Comparison of ENCODE assay signal across 11 mouse cellular contexts in genomic region chr2:73680425-73681027, GRCm38 (mm10).
DNase-seq lines count a peak whose midpoint lies in the region; ATAC-seq and TF ChIP-seq lines count a peak whose summit lies in the region.
"Had no signal": no experiment of that assay in that cellular context is flagged by ENCODE, and none has a peak within 500 bp of the region (broad histone marks: within the 10 kb centered on the region; RNA-seq: fewer than 3 reads in every experiment).

No protein-coding gene starts in this region.

- H3K4me1 ChIP-seq in kidney, embryonic 14.5 days (ENCODE audit: control insufficient read depth, insufficient read depth, low read length): no peaks in the 10 kb centered on the region
- H3K4me1 ChIP-seq: neural tube, embryonic 12.5 days had no signal

- no peak for TF ChIP-seq CTCF in gastrocnemius, adult 2 months (IDR thresholded peaks at IDR 0.05)

- H3K27ac ChIP-seq in gastrocnemius, adult 2 months: peak overlapping the region; percentile 31; the same call in 1 of the 2 replicates
- H3K27ac ChIP-seq in kidney, embryonic 14.5 days (ENCODE audit: low read depth, low read length): no peak overlapping the region
- H3K27ac ChIP-seq: heart, adult 2 months; neural tube, embryonic 12.5 days had no signal

- no peak overlapping the region for H3K4me3 ChIP-seq in gastrocnemius, adult 2 months
- H3K4me3 ChIP-seq in kidney, embryonic 14.5 days (ENCODE audit: low read length): no peak overlapping the region
- H3K4me3 ChIP-seq: heart, adult 2 months; neural tube, embryonic 12.5 days had no signal

- H3K36me3 ChIP-seq in kidney, embryonic 14.5 days (ENCODE audit: control insufficient read depth, insufficient read depth, low read length): no peaks in the 10 kb centered on the region
- H3K36me3 ChIP-seq: neural tube, embryonic 12.5 days had no signal

- H3K9ac ChIP-seq in kidney, embryonic 14.5 days (ENCODE audit: low read depth, low read length): no peak overlapping the region
- H3K9ac ChIP-seq: neural tube, embryonic 12.5 days had no signal

- no peak overlapping the region for H3K4me2 ChIP-seq in kidney, embryonic 14.5 days (replicated peaks; ENCODE audit: low read depth, low read length)
- H3K4me2 ChIP-seq: neural tube, embryonic 12.5 days had no signal

- WGBS in kidney, embryonic 14.5 days: 86% methylated on average over 1 of the region's 1 CpGs

- intact Hi-C loops in gastrocnemius, adult 2 months (cut with DNase I): no loop called here
- intact Hi-C loops in gastrocnemius, postnatal 14 days (cut with DNase I; ENCODE audit: low total_unique reads): no loop called here

- no peaks in the 10 kb centered on the region for H3K9me3 ChIP-seq in kidney, embryonic 14.5 days (ENCODE audit: control insufficient read depth, low read length)
- H3K9me3 ChIP-seq: neural tube, embryonic 12.5 days had no signal

- H3K27me3 ChIP-seq in kidney, embryonic 14.5 days (ENCODE audit: control insufficient read depth, insufficient read depth, low read length): no peaks in the 10 kb centered on the region
- H3K27me3 ChIP-seq: neural tube, embryonic 12.5 days had no signal

- ATAC-seq in kidney, embryonic 14.5 days (ENCODE audit: low FRiP score, low TSS enrichment): no peak
- ATAC-seq: activated CD4-positive, CD25-positive, alpha-beta regulatory T cell, adult 4 months had no signal

- DNase-seq in gastrocnemius, adult 2 months: peak; percentile 74
- no peak for DNase-seq in gastrocnemius, postnatal 4 days (ENCODE audit: low spot score in 2 of 2)
- DNase-seq in right cerebral cortex, postnatal 4 days: peak; percentile 22
- DNase-seq in right cerebral cortex, postnatal 14 days: no peak
- DNase-seq in gastrocnemius, postnatal 14 days: peak; percentile 40
- no peak for DNase-seq in embryo, embryonic 10 days (ENCODE audit: low spot score)
- DNase-seq: thymus, postnatal 36 days had no signal

Comparison
In these comparisons a context has a peak if more than half of its experiments do, and no peak if none do; other contexts are left out.
1. DNase-seq: peak in gastrocnemius, adult 2 months (single experiment), right cerebral cortex, postnatal 4 days (single experiment) and gastrocnemius, postnatal 14 days (single experiment); none in gastrocnemius, postnatal 4 days (0 of 2), right cerebral cortex, postnatal 14 days (single experiment) and embryo, embryonic 10 days (single experiment).